Mouse (Mus musculus): ENCODE data around the gene March6.

Gene March6

GRCm38 (mm10) chr15:31412436-31412835, 118.4 kb downstream of the March6 start:
- DNase-seq = no peak

- DNase-seq = no peak
Observed at GRCm38 (mm10) chr15:31407490-31407889, 123.4 kb downstream of the March6 start.

DNA sequence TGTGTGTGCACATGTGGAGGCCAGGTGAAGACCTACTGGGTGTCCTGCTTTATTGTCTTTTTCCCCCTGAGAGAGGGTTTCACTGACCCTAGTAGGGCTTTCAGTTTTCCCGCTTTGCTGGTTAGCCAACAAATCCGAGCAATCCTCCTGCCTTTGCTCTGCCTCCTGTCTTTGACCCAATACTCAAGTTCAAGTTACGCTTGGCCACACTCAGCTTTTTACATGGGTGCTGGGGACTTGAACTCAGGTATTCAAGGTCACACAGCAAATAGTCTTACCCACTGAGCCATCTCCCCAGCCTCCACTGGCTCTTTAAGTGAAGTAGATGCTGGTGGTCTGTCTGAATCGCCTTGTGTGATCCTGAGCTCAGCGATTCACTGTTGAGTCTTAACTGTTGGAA, 124.0 kb downstream of the March6 start:
- DNase-seq = no peak

All from right cerebral cortex, postnatal 4 days (tissue).